17 mouse cellular contexts compared by ENCODE assay signal in genomic region chrX:98617426-98617825, GRCm38 (mm10).
DNase-seq lines count a peak whose midpoint lies in the region; ATAC-seq and TF ChIP-seq lines count a peak whose summit lies in the region.
"Had no signal": no experiment of that assay in that cellular context is flagged by ENCODE, and none has a peak within 500 bp of the region (broad histone marks: within the 10 kb centered on the region; RNA-seq: fewer than 3 reads in every experiment).

No protein-coding gene starts in this region.

- no peaks in the 10 kb centered on the region for H3K36me3 ChIP-seq in liver, adult 2 months (ENCODE audit: control insufficient read depth, insufficient read depth, low read length)
- H3K36me3 ChIP-seq in liver, postnatal 0 days (replicated peaks; ENCODE audit: insufficient read depth, low read length) = no peaks in the 10 kb centered on the region
- H3K36me3 ChIP-seq: embryonic facial prominence, embryonic 10.5 days; heart, embryonic 13.5 days; hindbrain, embryonic 15.5 days had no signal

- no peak overlapping the region for H3K4me3 ChIP-seq in liver, adult 2 months (ENCODE audit: insufficient read depth, low read depth, low read length)
- H3K4me3 ChIP-seq in liver, postnatal 0 days (ENCODE audit: low read depth, low read length) = no peak overlapping the region
- H3K4me3 ChIP-seq: embryonic facial prominence, embryonic 10.5 days; heart, embryonic 13.5 days; hindbrain, embryonic 15.5 days had no signal

- no peak for TF ChIP-seq CTCF in liver, adult 2 months (IDR thresholded peaks at IDR 0.05; ENCODE audit: low read depth, low read length)
- no peak for TF ChIP-seq CTCF in liver, postnatal 0 days (IDR thresholded peaks at IDR 0.05; ENCODE audit: low read depth)

- no peaks in the 10 kb centered on the region for H3K9me3 ChIP-seq in liver, postnatal 0 days (ENCODE audit: low read length)
- H3K9me3 ChIP-seq: embryonic facial prominence, embryonic 10.5 days; heart, embryonic 13.5 days; hindbrain, embryonic 15.5 days had no signal

- H3K4me1 ChIP-seq in liver, adult 2 months (ENCODE audit: control insufficient read depth, insufficient read depth, low read length) = no peaks in the 10 kb centered on the region
- no peaks in the 10 kb centered on the region for H3K4me1 ChIP-seq in liver, postnatal 0 days (ENCODE audit: insufficient read depth)
- H3K4me1 ChIP-seq: embryonic facial prominence, embryonic 10.5 days; heart, embryonic 13.5 days; hindbrain, embryonic 15.5 days had no signal

- no peak overlapping the region for H3K4me2 ChIP-seq in liver, postnatal 0 days (ENCODE audit: low read depth, low read length)
- H3K4me2 ChIP-seq: heart, embryonic 13.5 days; hindbrain, embryonic 15.5 days had no signal

- 46% methylated on average over 4 of the region's 4 CpGs for WGBS in liver, adult 2 months
- WGBS in liver, postnatal 0 days (ENCODE audit: insufficient replicate concordance) = 57% methylated on average over 4 of the region's 4 CpGs

- TF ChIP-seq POLR2A in liver, adult 2 months (IDR thresholded peaks at IDR 0.05; ENCODE audit: extremely low read depth, insufficient read depth, low read length) = no peak

- DNase-seq in cerebellum, adult 9-10 months = peak; percentile 7
- DNase-seq in cerebellum, postnatal 4 days (ENCODE audit: low spot score in 2 of 2) = no peak
- DNase-seq in liver, adult 2 months (ENCODE audit: extremely low read depth, low read depth, low spot score) = peak; percentile 8
- DNase-seq in liver, postnatal 0 days = no peak
- DNase-seq in cerebellum, adult 9-11 months = peak; percentile 5
- peak; percentile 12 to 36 for DNase-seq in cerebellum, postnatal 25 days
- no peak for DNase-seq in retina, embryonic 14.5 days (ENCODE audit: low spot score)
- DNase-seq in frontal cortex, adult 2 months (ENCODE audit: extremely low spot score in 1 of 2, low spot score in 1 of 2) = no peak
- DNase-seq: adrenal gland, adult 2 months; gastrocnemius, postnatal 36 days; heart, adult 11 months; heart, postnatal 36 days; kidney, adult 11 months had no signal

- no peak overlapping the region for H3K9ac ChIP-seq in liver, adult 2 months (ENCODE audit: low read depth, low read length)
- H3K9ac ChIP-seq in liver, postnatal 0 days (replicated peaks) = no peak overlapping the region
- H3K9ac ChIP-seq: heart, embryonic 13.5 days; hindbrain, embryonic 15.5 days had no signal

- no peak for TF ChIP-seq EP300 in liver, postnatal 0 days (IDR thresholded peaks at IDR 0.05; ENCODE audit: low read depth)

- no peaks in the 10 kb centered on the region for H3K79me2 ChIP-seq in liver, adult 2 months (ENCODE audit: control insufficient read depth, insufficient read depth, low read length)

- no peaks in the 10 kb centered on the region for H3K27me3 ChIP-seq in liver, adult 2 months (ENCODE audit: control insufficient read depth, insufficient read depth, low read length)
- H3K27me3 ChIP-seq in liver, postnatal 0 days (ENCODE audit: insufficient read depth, low read length) = no peaks in the 10 kb centered on the region
- H3K27me3 ChIP-seq: heart, embryonic 13.5 days; hindbrain, embryonic 15.5 days had no signal

- H3K27ac ChIP-seq in liver, adult 2 months (replicated peaks; ENCODE audit: insufficient read depth, low read depth, low read length) = no peak overlapping the region
- no peak overlapping the region for H3K27ac ChIP-seq in liver, postnatal 0 days (ENCODE audit: low read depth)
- H3K27ac ChIP-seq: embryonic facial prominence, embryonic 10.5 days; heart, embryonic 13.5 days; hindbrain, embryonic 15.5 days had no signal

- no peak for ATAC-seq in liver, postnatal 0 days
- ATAC-seq: forebrain, embryonic 14.5 days had no signal

Comparison
In these comparisons a context has a peak if more than half of its experiments do, and no peak if none do; other contexts are left out.
1. DNase-seq: peak in cerebellum, adult 9-10 months (single experiment), liver, adult 2 months (single experiment), cerebellum, adult 9-11 months (single experiment) and cerebellum, postnatal 25 days (2 of 2); none in cerebellum, postnatal 4 days (0 of 2), liver, postnatal 0 days (single experiment), retina, embryonic 14.5 days (single experiment) and frontal cortex, adult 2 months (0 of 2).